Mouse (Mus musculus): ENCODE data around the gene Cx3cl1. TPM values are rescaled to one million over a fixed set of nuclear protein-coding genes. Genes with fewer than 3 reads are reported as not detected.
A peak's percentile ranks its signal among the peaks of the same experiment; 100 is the strongest.

The Cx3cl1 gene
- polyA plus RNA-seq (2014; fragmentation: Nextera tagmentation; extraction: Ambion mirVana) = 9.4 and 10.4 TPM in 2 replicates

- Histone ChIP-seq H3K27ac (ENCODE audit: low read depth, low read length) (no peak within 1 kb of the TSS), H3K9ac (ENCODE audit: low read length) (peak within 1 kb of the TSS; percentile 74), H3K36me3 (ENCODE audit: control insufficient read depth, insufficient read depth, low read length) (no peaks in the 10 kb centered on the region), H3K27me3 (ENCODE audit: control insufficient read depth, insufficient read depth, low read length) (peaks cover 13% of the 10 kb centered on the region), H3K4me1 (ENCODE audit: control insufficient read depth, insufficient read depth, low read length) (peaks cover 29% of the 10 kb centered on the region), H3K4me3 (ENCODE audit: low read depth, low read length) (peak within 1 kb of the TSS; percentile 57), H3K4me2 (peak within 1 kb of the TSS; percentile 88), H3K9me3 (ENCODE audit: control insufficient read depth, low read length) (no peaks in the 10 kb centered on the region)
- ATAC-seq (ENCODE audit: low FRiP score) = peak; percentile 86
- under 1% methylated on average over 38 of the region's 38 CpGs for WGBS
- DNase-seq (ENCODE audit: low spot score, missing footprints) = peak; percentile 96
Measured at GRCm38 (mm10) chr8:94771941-94772670, at the start of gene Cx3cl1. Gene Cx3cl1 (plus strand): TSS chr8:94772009.

- Histone ChIP-seq H3K27me3 (ENCODE audit: control insufficient read depth, insufficient read depth, low read length) (no peaks in the 10 kb centered on the region), H3K4me2 (no peak overlapping the region), H3K36me3 (ENCODE audit: control insufficient read depth, insufficient read depth, low read length) (no peaks in the 10 kb centered on the region), H3K4me3 (ENCODE audit: low read depth, low read length) (no peak overlapping the region), H3K4me1 (ENCODE audit: control insufficient read depth, insufficient read depth, low read length) (no peaks in the 10 kb centered on the region), H3K9ac (ENCODE audit: low read length) (no peak overlapping the region), H3K9me3 (ENCODE audit: control insufficient read depth, low read length) (no peaks in the 10 kb centered on the region), H3K27ac (ENCODE audit: low read depth, low read length) (no peak overlapping the region)
- WGBS = 89% methylated on average over 5 of the region's 5 CpGs
- ATAC-seq (ENCODE audit: low FRiP score) (no peak), DNase-seq (ENCODE audit: low spot score, missing footprints) (no peak)
Measured at GRCm38 (mm10) chr8:94725998-94726397, 45.8 kb upstream of the Cx3cl1 start.

GRCm38 (mm10) chr8:94729301-94729700, 42.5 kb upstream of the Cx3cl1 start:
- WGBS = 70% methylated on average over 4 of the region's 4 CpGs
- DNase-seq (ENCODE audit: low spot score, missing footprints) (no peak), ATAC-seq (ENCODE audit: low FRiP score) (no peak)

GRCm38 (mm10) chr8:94733821-94734465, 37.9 kb upstream of the Cx3cl1 start:
- no peaks in the 10 kb centered on the region for H3K27me3 ChIP-seq (ENCODE audit: control insufficient read depth, insufficient read depth, low read length)
- H3K4me2 ChIP-seq = no peak overlapping the region
- no peak overlapping the region for H3K9ac ChIP-seq (ENCODE audit: low read length)
- no peak overlapping the region for H3K27ac ChIP-seq (ENCODE audit: low read depth, low read length)
- no peak overlapping the region for H3K4me3 ChIP-seq (ENCODE audit: low read depth, low read length)
- no peak for DNase-seq (ENCODE audit: low spot score, missing footprints)
- 69% methylated on average over 5 of the region's 5 CpGs for WGBS
- ATAC-seq (ENCODE audit: low FRiP score) = no peak
- H3K4me1 ChIP-seq (ENCODE audit: control insufficient read depth, insufficient read depth, low read length) = no peaks in the 10 kb centered on the region
- no peaks in the 10 kb centered on the region for H3K36me3 ChIP-seq (ENCODE audit: control insufficient read depth, insufficient read depth, low read length)
- H3K9me3 ChIP-seq (ENCODE audit: control insufficient read depth, low read length) = no peaks in the 10 kb centered on the region

More at GRCm38 (mm10) chr8:94729301-94729700, 42.5 kb upstream of the Cx3cl1 start:
- H3K4me2 ChIP-seq = no peak overlapping the region
- no peaks in the 10 kb centered on the region for H3K4me1 ChIP-seq (ENCODE audit: control insufficient read depth, insufficient read depth, low read length)
- H3K4me3 ChIP-seq (ENCODE audit: low read depth, low read length) = no peak overlapping the region
- H3K36me3 ChIP-seq (ENCODE audit: control insufficient read depth, insufficient read depth, low read length) = no peaks in the 10 kb centered on the region
- H3K9ac ChIP-seq (ENCODE audit: low read length) = no peak overlapping the region
- no peaks in the 10 kb centered on the region for H3K9me3 ChIP-seq (ENCODE audit: control insufficient read depth, low read length)
- H3K27me3 ChIP-seq (ENCODE audit: control insufficient read depth, insufficient read depth, low read length) = no peaks in the 10 kb centered on the region
- no peak overlapping the region for H3K27ac ChIP-seq (ENCODE audit: low read depth, low read length)

- no peak overlapping the region for H3K9ac ChIP-seq (ENCODE audit: low read length)
- H3K4me3 ChIP-seq (ENCODE audit: low read depth, low read length) = no peak overlapping the region
- ATAC-seq (ENCODE audit: low FRiP score) = no peak
- H3K27me3 ChIP-seq (ENCODE audit: control insufficient read depth, insufficient read depth, low read length) = no peaks in the 10 kb centered on the region
- H3K9me3 ChIP-seq (ENCODE audit: control insufficient read depth, low read length) = no peaks in the 10 kb centered on the region
- DNase-seq (ENCODE audit: low spot score, missing footprints) = no peak
- no peak overlapping the region for H3K27ac ChIP-seq (ENCODE audit: low read depth, low read length)
- H3K36me3 ChIP-seq (ENCODE audit: control insufficient read depth, insufficient read depth, low read length) = no peaks in the 10 kb centered on the region
- whole genome bisulfite sequencing = 80% methylated on average over 7 of the region's 7 CpGs
- H3K4me1 ChIP-seq (ENCODE audit: control insufficient read depth, insufficient read depth, low read length) = no peaks in the 10 kb centered on the region
- H3K4me2 ChIP-seq = no peak overlapping the region
Measured at GRCm38 (mm10) chr8:94734735-94735350, 37.0 kb upstream of the Cx3cl1 start.

GRCm38 (mm10) chr8:94735426-94736094, 36.2 kb upstream of the Cx3cl1 start:
- H3K4me2 ChIP-seq = no peak overlapping the region
- H3K9me3 ChIP-seq (ENCODE audit: control insufficient read depth, low read length) = no peaks in the 10 kb centered on the region
- H3K4me1 ChIP-seq (ENCODE audit: control insufficient read depth, insufficient read depth, low read length) = no peaks in the 10 kb centered on the region
- no peaks in the 10 kb centered on the region for H3K27me3 ChIP-seq (ENCODE audit: control insufficient read depth, insufficient read depth, low read length)
- H3K4me3 ChIP-seq (ENCODE audit: low read depth, low read length) = no peak overlapping the region
- WGBS = 79% methylated on average over 5 of the region's 5 CpGs
- H3K36me3 ChIP-seq (ENCODE audit: control insufficient read depth, insufficient read depth, low read length) = no peaks in the 10 kb centered on the region
- DNase-seq (ENCODE audit: low spot score, missing footprints) (no peak), ATAC-seq (ENCODE audit: low FRiP score) (no peak)
- no peak overlapping the region for H3K27ac ChIP-seq (ENCODE audit: low read depth, low read length)
- H3K9ac ChIP-seq (ENCODE audit: low read length) = no peak overlapping the region

GRCm38 (mm10) chr8:94739829-94740228, 32.0 kb upstream of the Cx3cl1 start:
- H3K4me3 ChIP-seq (ENCODE audit: low read depth, low read length) = no peak overlapping the region
- no peaks in the 10 kb centered on the region for H3K4me1 ChIP-seq (ENCODE audit: control insufficient read depth, insufficient read depth, low read length)
- ATAC-seq (ENCODE audit: low FRiP score) (no peak), DNase-seq (ENCODE audit: low spot score, missing footprints) (peak; percentile 56)
- H3K27me3 ChIP-seq (ENCODE audit: control insufficient read depth, insufficient read depth, low read length) = no peaks in the 10 kb centered on the region
- H3K36me3 ChIP-seq (ENCODE audit: control insufficient read depth, insufficient read depth, low read length) = no peaks in the 10 kb centered on the region
- no peak overlapping the region for H3K27ac ChIP-seq (ENCODE audit: low read depth, low read length)
- H3K9me3 ChIP-seq (ENCODE audit: control insufficient read depth, low read length) = no peaks in the 10 kb centered on the region
- no peak overlapping the region for H3K9ac ChIP-seq (ENCODE audit: low read length)
- no peak overlapping the region for H3K4me2 ChIP-seq
- WGBS = 93% methylated on average over 6 of the region's 6 CpGs

DNA sequence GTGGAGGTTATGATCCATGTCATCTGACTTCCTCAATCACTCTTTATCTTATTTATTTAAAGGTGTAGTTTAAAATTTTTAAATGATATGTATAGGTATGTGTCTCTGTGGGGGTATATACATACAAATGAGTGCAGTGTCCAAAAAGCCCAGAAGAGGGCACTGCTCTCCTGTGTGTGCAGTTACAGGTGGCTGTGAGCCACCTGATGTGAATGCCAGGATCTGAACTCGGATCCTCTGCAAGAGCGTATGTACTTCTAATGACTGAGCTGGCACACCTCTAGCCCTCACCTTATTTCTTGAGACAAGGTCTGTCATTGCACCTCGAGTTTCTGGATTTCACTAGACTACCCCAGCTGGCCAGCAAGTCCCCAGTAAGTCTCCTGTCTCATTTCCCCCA, 31.2 kb upstream of the Cx3cl1 start:
- ATAC-seq (ENCODE audit: low FRiP score) (no peak), DNase-seq (ENCODE audit: low spot score, missing footprints) (no peak)
- H3K27me3 ChIP-seq (ENCODE audit: control insufficient read depth, insufficient read depth, low read length) = no peaks in the 10 kb centered on the region
- H3K9me3 ChIP-seq (ENCODE audit: control insufficient read depth, low read length) = no peaks in the 10 kb centered on the region
- H3K9ac ChIP-seq (ENCODE audit: low read length) = no peak overlapping the region
- no peak overlapping the region for H3K4me2 ChIP-seq
- WGBS = 89% methylated on average over 3 of the region's 3 CpGs
- no peak overlapping the region for H3K4me3 ChIP-seq (ENCODE audit: low read depth, low read length)
- H3K27ac ChIP-seq (ENCODE audit: low read depth, low read length) = no peak overlapping the region
- H3K4me1 ChIP-seq (ENCODE audit: control insufficient read depth, insufficient read depth, low read length) = no peaks in the 10 kb centered on the region
- no peaks in the 10 kb centered on the region for H3K36me3 ChIP-seq (ENCODE audit: control insufficient read depth, insufficient read depth, low read length)

DNA sequence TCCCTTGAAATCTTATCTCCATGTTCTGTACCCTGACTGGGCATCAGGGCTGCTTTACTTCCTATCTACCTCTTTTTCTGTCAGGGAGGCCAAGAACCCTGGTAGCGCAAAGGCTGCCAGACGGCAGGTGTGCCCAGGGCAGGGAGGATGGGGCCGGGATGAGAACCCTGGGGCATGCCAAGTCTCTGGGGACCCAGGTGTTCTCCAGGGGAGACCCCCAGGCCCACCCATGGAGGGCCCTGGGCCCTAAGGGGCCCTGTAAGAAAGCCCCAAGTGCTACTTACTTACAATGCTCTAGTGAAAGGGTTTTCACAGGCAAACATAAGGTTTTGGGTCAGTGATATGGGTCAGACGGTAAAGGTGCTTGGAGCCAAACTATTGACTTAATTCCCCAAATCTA, 30.1 kb upstream of the Cx3cl1 start:
- no peak overlapping the region for H3K9ac ChIP-seq (ENCODE audit: low read length)
- no peak overlapping the region for H3K4me2 ChIP-seq
- no peaks in the 10 kb centered on the region for H3K36me3 ChIP-seq (ENCODE audit: control insufficient read depth, insufficient read depth, low read length)
- H3K27me3 ChIP-seq (ENCODE audit: control insufficient read depth, insufficient read depth, low read length) = no peaks in the 10 kb centered on the region
- H3K4me1 ChIP-seq (ENCODE audit: control insufficient read depth, insufficient read depth, low read length) = no peaks in the 10 kb centered on the region
- no peak for ATAC-seq (ENCODE audit: low FRiP score)
- DNase-seq (ENCODE audit: low spot score, missing footprints) = no peak
- no peak overlapping the region for H3K4me3 ChIP-seq (ENCODE audit: low read depth, low read length)
- H3K27ac ChIP-seq (ENCODE audit: low read depth, low read length) = no peak overlapping the region
- WGBS = 92% methylated on average over 4 of the region's 4 CpGs
- H3K9me3 ChIP-seq (ENCODE audit: control insufficient read depth, low read length) = no peaks in the 10 kb centered on the region
